Mouse (Mus musculus): ENCODE data around the gene Ctnnal1. TPM values are rescaled to one million over a fixed set of nuclear protein-coding genes. Genes with fewer than 3 reads are reported as not detected.

Ctnnal1 gene
- polyA plus RNA-seq (2015; fragmentation: Nextera tagmentation; extraction: Ambion mirVana): 39.5 and 41.9 TPM in 2 replicates

GRCm38 (mm10) chr4:56865003-56865511 is at the start of gene Ctnnal1:
TSS of gene Ctnnal1 (minus strand) at chr4:56865188.
- H3K4me3 ChIP-seq (replicated peaks): peak within 1 kb of the TSS; percentile 87
- H3K27ac ChIP-seq: peak within 1 kb of the TSS; percentile 93
- no peaks in the 10 kb centered on the region for H3K9me3 ChIP-seq (replicated peaks)
- H3K4me1 ChIP-seq: peaks cover 44% of the 10 kb centered on the region
- WGBS: under 1% methylated on average over 43 of the region's 45 CpGs
- peak within 1 kb of the TSS; percentile 93 for H3K4me2 ChIP-seq
- peak within 1 kb of the TSS; percentile 75 for H3K9ac ChIP-seq
- ATAC-seq (replicated peaks; ENCODE audit: low FRiP score): peak; percentile 97
- H3K36me3 ChIP-seq: no peaks in the 10 kb centered on the region
- no peaks in the 10 kb centered on the region for H3K27me3 ChIP-seq

- 75% methylated on average over 1 of the region's 1 CpGs for WGBS
- H3K9ac ChIP-seq: no peak overlapping the region
- H3K36me3 ChIP-seq: peaks cover 76% of the 10 kb centered on the region
- no peaks in the 10 kb centered on the region for H3K27me3 ChIP-seq
- no peak overlapping the region for H3K4me3 ChIP-seq (replicated peaks)
- no peak for ATAC-seq (replicated peaks; ENCODE audit: low FRiP score)
- H3K27ac ChIP-seq: no peak overlapping the region
- H3K4me1 ChIP-seq: no peaks in the 10 kb centered on the region
- no peaks in the 10 kb centered on the region for H3K9me3 ChIP-seq (replicated peaks)
- H3K4me2 ChIP-seq: no peak overlapping the region
Measured at GRCm38 (mm10) chr4:56914761-56915160, 49.8 kb upstream of the Ctnnal1 start.

DNA sequence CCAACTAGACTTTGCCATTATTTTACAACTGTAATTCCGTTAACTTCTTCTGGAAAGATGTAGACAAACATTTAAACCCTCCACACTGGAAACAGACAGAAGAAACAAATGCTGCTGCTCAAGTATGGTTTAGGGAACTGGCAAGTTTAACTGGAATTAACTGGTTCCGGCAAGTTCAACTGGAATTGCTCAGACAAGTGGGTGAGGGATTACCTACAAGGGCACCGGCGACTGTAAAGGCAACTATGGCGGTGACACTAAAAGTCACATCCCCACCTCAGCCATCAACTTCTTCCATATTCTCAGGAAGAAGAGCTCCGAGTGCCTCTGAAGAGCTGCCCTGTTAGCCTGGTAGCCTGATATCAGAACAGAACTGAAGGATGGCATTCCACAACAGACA is 49.4 kb upstream of the Ctnnal1 start:
- Histone ChIP-seq H3K36me3 (peaks cover 78% of the 10 kb centered on the region), H3K27me3 (no peaks in the 10 kb centered on the region), H3K9ac (no peak overlapping the region), H3K9me3 (replicated peaks) (no peaks in the 10 kb centered on the region), H3K4me3 (replicated peaks) (no peak overlapping the region), H3K27ac (no peak overlapping the region), H3K4me1 (no peaks in the 10 kb centered on the region), H3K4me2 (no peak overlapping the region)
- no peak for ATAC-seq (replicated peaks; ENCODE audit: low FRiP score)
- WGBS: 91% methylated on average over 6 of the region's 6 CpGs

- Histone ChIP-seq H3K9ac (no peak overlapping the region), H3K9me3 (replicated peaks) (no peaks in the 10 kb centered on the region), H3K27ac (no peak overlapping the region), H3K4me3 (replicated peaks) (no peak overlapping the region), H3K4me2 (no peak overlapping the region), H3K36me3 (peaks cover 90% of the 10 kb centered on the region), H3K4me1 (no peaks in the 10 kb centered on the region), H3K27me3 (no peaks in the 10 kb centered on the region)
- 93% methylated on average over 7 of the region's 7 CpGs for WGBS
- ATAC-seq (replicated peaks; ENCODE audit: low FRiP score): no peak
Measured at GRCm38 (mm10) chr4:56912382-56913001, 47.5 kb upstream of the Ctnnal1 start.

DNA sequence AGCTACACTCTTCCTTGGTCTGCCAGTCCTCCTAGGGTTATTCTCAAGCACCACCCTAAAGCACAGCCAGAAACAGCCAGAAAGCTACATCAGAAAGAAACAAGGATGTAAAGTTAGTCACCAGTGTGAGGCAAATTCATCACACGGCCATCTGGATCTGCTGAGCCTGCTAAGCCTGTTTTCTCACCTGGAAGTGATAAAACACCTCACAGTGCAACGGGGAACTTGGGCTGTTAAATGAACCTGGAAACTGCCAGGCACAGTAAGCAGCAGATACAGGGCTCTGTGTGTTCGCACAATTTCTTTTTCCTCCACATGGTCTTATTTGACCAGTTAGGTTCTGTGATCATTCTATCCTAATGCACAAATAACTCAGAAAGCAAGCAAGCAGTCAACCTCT is 44.6 kb upstream of the Ctnnal1 start:
- WGBS: 66% methylated on average over 3 of the region's 3 CpGs
- no peak for ATAC-seq (replicated peaks; ENCODE audit: low FRiP score)
- Histone ChIP-seq H3K4me3 (replicated peaks) (no peak overlapping the region), H3K4me2 (no peak overlapping the region), H3K9me3 (replicated peaks) (no peaks in the 10 kb centered on the region), H3K9ac (no peak overlapping the region), H3K27me3 (no peaks in the 10 kb centered on the region), H3K36me3 (peaks cover 87% of the 10 kb centered on the region), H3K27ac (no peak overlapping the region), H3K4me1 (no peaks in the 10 kb centered on the region)

DNA sequence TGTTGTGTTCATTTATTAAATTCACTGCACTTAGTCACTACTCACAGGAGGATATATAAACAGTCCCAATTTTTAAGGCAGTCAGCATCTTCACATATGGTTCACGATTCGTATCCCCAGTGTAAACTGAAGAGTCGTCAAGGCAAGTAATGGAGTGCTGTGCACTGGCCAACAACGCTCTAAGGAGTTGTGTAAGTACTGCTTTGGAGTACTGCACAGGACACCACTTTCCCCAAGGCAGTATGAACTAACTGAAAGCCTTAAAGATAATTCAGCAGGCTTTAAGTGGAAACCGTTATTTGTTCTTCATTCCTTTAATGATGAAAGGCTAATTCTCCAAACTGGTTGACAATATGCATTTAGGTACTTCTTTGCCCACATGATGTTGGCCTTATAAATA is 42.7 kb upstream of the Ctnnal1 start:
- WGBS: 93% methylated on average over 5 of the region's 5 CpGs
- Histone ChIP-seq H3K4me3 (replicated peaks) (no peak overlapping the region), H3K9ac (no peak overlapping the region), H3K4me1 (no peaks in the 10 kb centered on the region), H3K4me2 (no peak overlapping the region), H3K9me3 (replicated peaks) (no peaks in the 10 kb centered on the region), H3K27me3 (no peaks in the 10 kb centered on the region), H3K27ac (no peak overlapping the region), H3K36me3 (peaks cover 88% of the 10 kb centered on the region)
- ATAC-seq (replicated peaks; ENCODE audit: low FRiP score): no peak

- Histone ChIP-seq H3K36me3 (peaks cover 91% of the 10 kb centered on the region), H3K4me3 (replicated peaks) (no peak overlapping the region), H3K9me3 (replicated peaks) (no peaks in the 10 kb centered on the region), H3K27ac (no peak overlapping the region), H3K9ac (no peak overlapping the region), H3K27me3 (no peaks in the 10 kb centered on the region), H3K4me2 (no peak overlapping the region), H3K4me1 (no peaks in the 10 kb centered on the region)
- ATAC-seq (replicated peaks; ENCODE audit: low FRiP score): no peak
- WGBS: 87% methylated on average over 3 of the region's 3 CpGs
Measured at GRCm38 (mm10) chr4:56906926-56907325, 41.9 kb upstream of the Ctnnal1 start.

GRCm38 (mm10) chr4:56905507-56905906 is 40.5 kb upstream of the Ctnnal1 start:
- 92% methylated on average over 5 of the region's 5 CpGs for WGBS
- Histone ChIP-seq H3K36me3 (peaks cover 88% of the 10 kb centered on the region), H3K27ac (no peak overlapping the region)

DNA sequence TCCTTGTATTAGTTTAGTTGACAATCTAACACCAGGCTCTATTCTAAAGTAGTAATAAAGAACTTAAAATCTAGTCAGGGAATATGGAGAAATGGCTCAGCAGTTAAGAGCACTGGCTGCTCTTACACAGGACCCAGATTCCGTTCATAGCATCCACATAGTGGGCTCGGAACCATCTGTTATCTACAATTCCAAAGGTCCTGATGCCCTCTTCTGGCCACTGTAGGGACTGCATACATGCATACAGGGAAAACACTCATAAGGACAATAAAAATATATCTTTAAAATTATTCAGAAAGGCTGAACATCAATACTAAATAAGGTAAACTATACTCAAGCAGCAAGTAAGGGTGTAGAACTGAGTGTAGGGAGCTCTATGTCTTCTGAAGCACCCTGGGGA is 36.7 kb upstream of the Ctnnal1 start:
- no peak overlapping the region for H3K9ac ChIP-seq
- no peaks in the 10 kb centered on the region for H3K4me1 ChIP-seq
- H3K4me3 ChIP-seq (replicated peaks): no peak overlapping the region
- no peak overlapping the region for H3K4me2 ChIP-seq
- 94% methylated on average over 2 of the region's 2 CpGs for WGBS
- peaks cover 94% of the 10 kb centered on the region for H3K36me3 ChIP-seq
- no peak overlapping the region for H3K27ac ChIP-seq
- ATAC-seq (replicated peaks; ENCODE audit: low FRiP score): no peak
- no peaks in the 10 kb centered on the region for H3K27me3 ChIP-seq
- H3K9me3 ChIP-seq (replicated peaks): no peaks in the 10 kb centered on the region

More at GRCm38 (mm10) chr4:56905507-56905906, 40.5 kb upstream of the Ctnnal1 start:
- H3K4me1 ChIP-seq: no peaks in the 10 kb centered on the region
- H3K4me3 ChIP-seq (replicated peaks): no peak overlapping the region
- H3K4me2 ChIP-seq: no peak overlapping the region
- H3K9me3 ChIP-seq (replicated peaks): no peaks in the 10 kb centered on the region
- no peak overlapping the region for H3K9ac ChIP-seq
- no peak for ATAC-seq (replicated peaks; ENCODE audit: low FRiP score)
- H3K27me3 ChIP-seq: no peaks in the 10 kb centered on the region

- Histone ChIP-seq H3K27ac (no peak overlapping the region), H3K36me3 (peaks cover 86% of the 10 kb centered on the region), H3K4me1 (no peaks in the 10 kb centered on the region), H3K9me3 (replicated peaks) (no peaks in the 10 kb centered on the region), H3K9ac (no peak overlapping the region), H3K4me2 (no peak overlapping the region), H3K4me3 (replicated peaks) (no peak overlapping the region), H3K27me3 (no peaks in the 10 kb centered on the region)
- ATAC-seq (replicated peaks; ENCODE audit: low FRiP score): no peak
- 81% methylated on average over 8 of the region's 8 CpGs for WGBS
Measured at GRCm38 (mm10) chr4:56899216-56899615, 34.2 kb upstream of the Ctnnal1 start.

DNA sequence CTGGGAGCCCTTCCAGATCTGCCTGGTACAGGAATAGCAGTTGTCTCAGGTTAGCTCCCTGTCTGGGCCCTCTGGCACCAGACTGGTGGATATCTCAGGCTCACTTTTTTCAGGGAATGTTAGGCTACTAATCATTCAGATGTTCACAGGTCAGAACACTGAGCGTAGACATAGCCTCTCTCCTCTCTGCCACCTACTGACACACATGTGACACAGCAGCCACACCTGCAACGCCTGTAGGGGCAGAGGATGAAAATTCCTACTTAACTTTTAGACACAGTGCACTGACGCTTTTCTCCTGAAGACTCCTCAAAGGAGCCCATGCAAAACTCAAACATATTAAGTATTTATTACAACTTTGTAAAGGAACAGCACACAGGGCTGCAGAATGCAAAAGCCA is 32.5 kb upstream of the Ctnnal1 start:
- Histone ChIP-seq H3K4me1 (no peaks in the 10 kb centered on the region), H3K4me2 (no peak overlapping the region), H3K9ac (no peak overlapping the region), H3K27me3 (no peaks in the 10 kb centered on the region), H3K9me3 (replicated peaks) (no peaks in the 10 kb centered on the region), H3K36me3 (peaks cover 75% of the 10 kb centered on the region), H3K27ac (no peak overlapping the region), H3K4me3 (replicated peaks) (no peak overlapping the region)
- WGBS: 80% methylated on average over 3 of the region's 3 CpGs
- ATAC-seq (replicated peaks; ENCODE audit: low FRiP score): no peak

DNA sequence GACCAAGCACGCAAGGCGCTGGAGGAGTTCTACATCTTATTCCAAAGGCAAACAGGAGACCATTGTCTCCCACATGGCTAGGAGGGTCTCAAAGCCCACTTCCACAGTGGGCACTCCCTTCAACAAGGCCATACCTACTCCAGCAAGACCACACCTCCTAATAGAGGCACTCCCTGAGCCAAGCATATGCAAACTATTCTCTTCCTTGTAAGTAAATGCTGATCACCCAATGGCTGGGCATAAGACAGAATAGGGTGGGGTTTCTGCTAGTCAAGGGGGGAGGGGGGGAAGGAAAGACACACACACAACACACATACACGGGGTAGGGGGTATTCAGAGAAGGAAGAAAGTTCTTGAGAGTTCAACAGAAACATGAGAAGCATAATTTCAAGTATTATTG is 29.2 kb upstream of the Ctnnal1 start:
- no peaks in the 10 kb centered on the region for H3K27me3 ChIP-seq
- H3K4me2 ChIP-seq: no peak overlapping the region
- H3K9ac ChIP-seq: no peak overlapping the region
- no peak for ATAC-seq (replicated peaks; ENCODE audit: low FRiP score)
- H3K4me3 ChIP-seq (replicated peaks): no peak overlapping the region
- H3K27ac ChIP-seq: no peak overlapping the region
- 91% methylated on average over 3 of the region's 3 CpGs for WGBS
- peaks cover 69% of the 10 kb centered on the region for H3K36me3 ChIP-seq
- H3K4me1 ChIP-seq: no peaks in the 10 kb centered on the region
- no peaks in the 10 kb centered on the region for H3K9me3 ChIP-seq (replicated peaks)

All from kidney, embryonic 15.5 days (tissue).